Mouse (Mus musculus): ENCODE data around the gene Tmcc3. TPM values are rescaled to one million over a fixed set of nuclear protein-coding genes. Genes with fewer than 3 reads are reported as not detected.
"Not testable (repeated sequence)": the region's sequence is repeated elsewhere in the genome, so short reads cannot be mapped to it uniquely, and the experiment has no call there.

The Tmcc3 gene
- total RNA-seq, 4 experiments from 2014 or later: 12.4 to 22.2 (median 15.1) TPM

DNA sequence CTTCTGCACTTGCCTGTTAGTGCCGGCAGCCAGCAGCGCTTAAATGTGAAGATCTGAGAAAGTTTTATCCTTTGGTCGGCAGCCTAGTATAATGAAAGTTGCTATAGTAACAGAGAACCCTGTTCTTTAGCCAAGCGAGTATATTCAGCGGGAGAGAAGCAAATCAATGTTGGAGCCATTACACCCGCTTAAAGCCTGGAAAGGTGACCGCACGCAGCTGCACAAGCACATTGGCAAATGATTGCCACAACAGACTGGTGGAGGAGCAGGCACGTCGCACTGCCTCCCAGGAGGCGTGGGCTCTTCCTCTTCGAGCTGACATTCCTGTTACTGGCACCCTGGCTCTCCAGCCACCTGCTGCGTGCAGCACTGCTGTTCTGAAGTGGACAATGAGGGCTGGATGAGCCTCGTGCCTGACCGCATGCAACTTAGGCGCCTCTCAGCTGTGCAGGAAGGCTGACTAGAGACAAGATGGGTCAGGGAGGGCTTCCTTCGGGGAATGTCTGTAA lies 273.2 kb downstream of the Tmcc3 start:
- DNase-seq: no peak

DNA sequence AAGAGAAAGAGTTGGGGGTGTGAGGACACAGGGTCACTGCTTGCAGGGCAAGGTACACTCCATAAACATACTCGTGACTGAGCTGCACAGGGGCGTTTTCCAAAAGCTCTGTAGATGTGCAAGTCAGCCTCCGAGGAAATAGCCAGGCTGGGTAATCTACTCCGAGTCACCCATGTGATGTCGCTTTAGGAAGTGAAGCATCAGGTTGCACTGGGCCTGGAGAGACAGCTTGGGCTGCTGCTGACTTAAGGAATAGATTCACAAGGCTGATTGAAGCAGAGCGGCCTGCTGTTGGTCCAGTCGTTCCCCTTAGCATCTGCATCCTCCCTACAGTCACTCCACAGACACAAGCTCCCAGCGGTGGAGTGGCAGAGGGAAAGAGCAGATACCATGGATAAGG lies 274.1 kb downstream of the Tmcc3 start:
- no peak for DNase-seq

DNA sequence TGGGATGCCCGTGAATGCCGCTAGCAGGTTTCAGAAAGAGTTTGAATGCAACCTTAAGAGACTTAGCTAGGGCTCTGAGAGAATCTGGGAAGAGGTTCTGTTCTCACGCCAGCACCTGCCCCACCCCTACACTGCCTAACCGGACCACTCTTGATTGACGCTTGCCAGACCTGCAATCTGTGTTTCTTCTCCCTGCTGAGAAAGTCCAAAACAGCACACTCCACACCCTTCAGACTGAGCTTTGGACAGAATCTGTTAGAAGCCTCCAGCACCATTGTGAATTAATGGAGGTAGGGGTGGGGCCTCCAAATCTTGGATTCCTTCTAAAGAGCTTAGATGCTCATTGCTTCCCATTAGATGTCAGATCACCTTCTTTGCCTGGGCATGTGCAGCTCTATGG lies 277.2 kb downstream of the Tmcc3 start:
- DNase-seq: no peak

DNA sequence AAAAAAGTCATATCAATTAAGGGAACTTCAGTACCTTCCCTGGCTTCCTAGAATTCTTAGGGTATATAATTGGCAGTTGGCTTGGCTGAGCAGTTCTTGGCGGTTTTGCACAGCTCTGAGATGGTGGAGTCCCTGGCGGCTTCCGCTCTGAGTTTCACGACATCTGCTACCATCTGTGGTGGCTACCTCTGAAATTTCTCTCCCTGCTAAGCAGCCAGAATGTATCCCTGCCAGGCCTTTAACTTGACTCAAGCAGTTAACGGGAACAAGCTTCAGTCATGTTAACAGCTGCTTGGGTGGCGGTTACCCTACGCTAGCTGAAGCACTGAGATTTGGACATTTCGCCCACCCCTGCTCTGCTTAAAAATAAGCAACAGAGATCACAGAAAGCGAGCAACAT lies 284.0 kb downstream of the Tmcc3 start:
- no peak for DNase-seq

DNA sequence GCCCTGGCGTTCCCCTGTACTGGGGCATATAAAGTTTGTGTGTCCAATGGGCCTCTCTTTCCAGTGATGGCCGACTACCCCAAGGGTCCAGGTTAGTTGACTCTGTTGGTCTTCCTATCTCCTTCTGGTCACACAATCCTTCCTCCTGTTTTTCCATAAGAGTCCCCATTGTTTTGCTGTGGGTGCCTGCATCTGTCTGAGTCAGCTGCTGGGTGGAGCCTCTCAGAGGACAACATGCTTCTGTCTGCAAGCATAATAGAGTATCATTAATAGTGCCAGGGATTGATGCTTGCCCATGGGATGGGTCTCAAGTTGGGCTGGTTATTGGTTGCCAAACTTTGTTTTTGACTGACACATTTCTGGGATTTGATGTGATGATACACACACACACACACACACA lies 288.1 kb downstream of the Tmcc3 start:
- not testable (repeated sequence) for DNase-seq

DNA sequence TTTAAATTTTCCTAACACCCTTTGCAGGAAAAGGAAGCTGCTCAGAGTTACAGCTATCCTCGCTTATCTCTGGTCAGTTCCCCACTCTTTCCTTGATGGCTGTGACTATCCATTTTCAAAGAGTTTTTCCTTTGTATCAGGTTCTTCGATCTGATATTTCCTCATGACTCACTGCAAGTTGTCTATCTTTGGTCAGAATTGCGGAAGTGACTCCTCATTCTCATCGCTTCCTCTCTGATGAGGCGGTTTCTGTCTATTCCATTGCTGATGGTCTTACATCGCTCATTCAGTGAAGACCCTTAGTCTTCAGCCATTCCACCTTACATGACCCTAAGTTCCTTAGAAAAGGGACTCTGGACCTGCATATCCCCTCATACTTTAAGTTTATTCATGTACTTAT lies 289.3 kb downstream of the Tmcc3 start:
- DNase-seq: no peak

DNA sequence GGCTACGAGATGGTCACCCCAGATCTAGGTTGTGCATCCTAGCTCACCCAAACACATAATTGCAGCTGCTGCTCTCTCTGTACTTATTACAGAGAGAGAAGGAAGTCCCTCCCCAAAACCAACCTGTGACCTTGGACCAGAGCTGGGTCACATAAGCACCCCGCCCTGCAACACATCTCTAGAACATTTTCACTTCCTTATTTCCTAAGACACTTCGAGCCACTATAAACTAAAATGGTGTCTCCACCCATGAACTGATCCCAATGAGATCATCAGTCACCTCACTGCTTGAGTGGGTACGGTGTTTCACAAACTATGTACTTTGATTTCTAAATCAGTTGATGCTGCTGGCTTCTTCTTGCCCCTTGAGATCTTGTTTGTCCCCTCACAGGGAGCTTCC lies 293.7 kb downstream of the Tmcc3 start:
- no peak for DNase-seq

DNA sequence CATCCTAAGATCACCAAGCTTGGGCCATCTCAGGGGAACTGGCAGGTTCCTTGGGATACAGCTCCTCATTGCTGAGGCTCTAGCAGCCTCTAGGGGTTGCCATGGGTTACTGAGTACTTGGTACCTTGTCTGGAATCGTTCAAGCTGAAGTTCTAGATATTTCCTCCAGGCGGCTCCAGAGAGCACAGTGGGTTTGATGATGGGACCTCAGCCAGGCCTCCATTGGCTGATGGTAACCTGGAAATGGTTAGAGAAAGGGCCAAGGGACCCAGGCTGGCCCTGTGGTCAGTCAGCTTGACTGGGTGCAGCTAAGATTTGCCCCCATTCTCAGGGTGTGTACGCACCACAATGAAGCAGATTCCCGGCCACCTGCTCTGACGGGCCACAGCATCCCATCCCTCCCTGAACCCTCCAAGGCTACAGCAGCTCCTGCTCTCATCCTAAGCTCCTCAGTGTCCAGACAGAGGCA lies 297.6 kb downstream of the Tmcc3 start:
- peak; percentile 51 for DNase-seq

DNA sequence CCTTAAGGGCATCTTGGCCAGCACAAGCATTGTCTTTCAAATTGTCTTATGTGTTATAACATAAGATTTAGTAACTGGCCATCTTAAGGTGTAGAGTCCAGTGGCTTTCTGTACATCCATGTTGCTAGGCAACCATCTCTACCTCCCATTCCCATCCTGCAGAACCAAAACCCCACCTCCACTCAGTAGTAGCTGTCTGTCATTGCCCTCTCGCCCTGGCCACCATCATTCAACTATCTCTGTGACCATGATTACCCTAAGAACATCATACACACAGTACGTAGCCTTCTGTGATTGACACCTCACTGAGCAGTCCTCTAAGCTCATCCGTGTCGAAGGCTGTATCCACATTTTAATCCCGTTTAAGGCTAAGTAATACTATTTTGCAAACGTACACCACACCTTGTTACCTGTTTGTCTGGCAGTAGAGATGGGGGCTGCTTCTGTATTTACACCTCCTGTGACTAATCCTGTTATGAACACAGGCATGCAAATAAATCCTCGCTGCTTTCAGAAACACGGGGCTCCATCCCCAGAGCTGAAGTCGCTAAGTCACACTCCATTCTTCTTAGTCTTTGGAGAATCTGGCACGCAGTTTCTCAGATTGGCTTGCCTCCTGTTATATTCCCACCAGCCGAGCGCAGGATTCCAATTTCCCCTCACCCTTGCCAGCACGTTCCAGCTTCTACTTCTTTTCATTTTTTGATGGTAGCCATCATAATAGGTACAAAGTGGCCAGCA lies 299.6 kb downstream of the Tmcc3 start:
- DNase-seq: no peak

DNA sequence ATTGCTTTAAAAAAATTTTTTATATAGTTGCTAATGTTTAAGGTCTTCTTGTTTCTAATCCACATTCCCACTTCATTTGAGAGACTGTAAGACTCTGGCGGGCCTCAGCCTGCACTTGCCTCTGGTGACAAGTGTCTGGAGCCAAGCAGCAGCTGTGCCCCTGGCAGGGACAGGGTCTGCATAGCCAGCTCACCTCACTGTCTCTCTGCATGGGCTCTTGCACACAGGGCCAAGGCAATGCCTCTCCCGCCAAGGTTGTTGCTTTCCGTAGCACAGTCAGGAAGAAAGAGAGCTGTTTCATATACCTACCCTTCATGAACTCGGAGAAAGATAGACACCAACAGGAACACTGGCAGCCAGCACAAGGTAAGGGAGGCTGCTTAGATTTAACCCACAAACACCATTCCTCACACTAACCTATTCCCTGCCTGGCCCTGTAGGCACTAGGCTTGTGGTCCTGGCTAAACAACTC lies 300.3 kb downstream of the Tmcc3 start:
- no peak for DNase-seq

DNA sequence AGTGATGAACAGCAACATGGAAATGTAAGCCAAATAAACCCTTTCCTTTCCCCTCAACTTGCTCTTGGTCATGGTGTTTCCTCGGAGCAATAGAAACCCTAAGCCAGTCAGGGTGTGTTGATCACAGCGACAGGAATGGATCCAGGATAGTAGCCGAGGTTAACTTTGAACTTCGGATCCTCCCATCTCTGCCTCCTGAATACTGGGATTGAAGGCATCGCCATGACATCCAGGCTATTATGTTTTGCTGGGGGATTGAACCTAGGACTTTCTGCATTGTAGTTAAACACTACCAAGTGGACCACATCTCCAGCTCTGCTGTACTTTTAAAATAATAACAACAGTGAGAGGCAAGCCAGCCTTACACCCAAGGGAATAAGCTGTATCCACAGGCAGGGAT lies 307.8 kb downstream of the Tmcc3 start:
- no peak for DNase-seq

DNA sequence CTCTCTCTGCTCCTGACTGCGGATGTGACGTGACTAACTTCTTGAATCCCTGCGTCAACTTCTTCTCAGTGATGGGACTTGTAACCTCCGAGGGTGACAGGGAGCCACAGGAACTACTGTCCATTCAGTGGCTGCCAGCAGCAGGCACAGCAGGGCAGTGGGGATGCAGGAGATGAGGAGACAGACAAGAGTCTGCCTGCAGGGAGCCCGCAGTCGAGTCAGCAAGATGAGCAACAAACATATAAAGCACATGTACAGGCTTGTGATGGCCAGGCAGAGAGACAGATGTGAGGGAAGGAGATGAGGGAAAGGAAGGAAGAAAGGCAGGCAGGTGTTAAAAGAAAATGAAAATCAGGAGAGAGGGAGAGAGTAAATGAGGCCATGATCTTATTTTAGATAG lies 308.8 kb downstream of the Tmcc3 start:
- no peak for DNase-seq

DNA sequence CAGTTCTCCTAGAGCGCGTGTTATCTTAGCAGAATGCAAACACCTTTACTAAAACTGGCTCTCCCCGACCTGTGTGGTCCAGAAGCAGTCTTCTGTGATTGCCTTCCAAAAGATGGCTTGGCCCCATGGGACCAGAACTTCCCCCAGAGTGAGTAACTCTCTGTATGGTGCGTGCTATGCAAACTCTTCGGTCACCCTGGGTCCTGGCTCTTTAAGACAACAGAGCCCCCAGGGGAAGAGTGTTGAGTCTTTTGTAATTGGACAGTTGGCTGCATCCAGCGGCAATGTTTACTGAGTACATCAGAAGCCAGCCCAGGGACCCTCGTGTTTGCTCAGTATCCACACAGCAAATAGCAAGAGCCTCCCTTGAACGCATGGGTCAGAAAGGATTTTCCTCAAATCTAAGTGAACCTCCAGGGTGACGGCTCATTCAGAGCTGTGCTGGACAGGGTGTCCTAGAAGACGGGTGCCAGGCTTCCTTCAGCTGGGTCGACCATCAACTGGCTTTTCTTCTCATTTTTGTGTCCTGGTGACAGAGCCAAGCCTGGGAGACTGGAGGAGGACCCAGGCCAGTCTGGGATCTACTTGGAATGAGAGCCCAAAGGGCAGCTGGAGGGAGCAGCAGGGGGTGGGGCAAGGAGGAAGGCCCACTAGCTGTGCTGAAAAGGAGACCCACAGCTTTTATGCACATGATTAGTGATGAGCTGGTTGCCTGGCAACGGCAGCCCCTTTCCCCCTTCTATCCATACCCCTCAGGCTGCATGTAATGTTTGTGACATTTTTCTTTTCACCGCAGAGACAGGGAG lies 309.9 kb downstream of the Tmcc3 start:
- no peak for DNase-seq

DNA sequence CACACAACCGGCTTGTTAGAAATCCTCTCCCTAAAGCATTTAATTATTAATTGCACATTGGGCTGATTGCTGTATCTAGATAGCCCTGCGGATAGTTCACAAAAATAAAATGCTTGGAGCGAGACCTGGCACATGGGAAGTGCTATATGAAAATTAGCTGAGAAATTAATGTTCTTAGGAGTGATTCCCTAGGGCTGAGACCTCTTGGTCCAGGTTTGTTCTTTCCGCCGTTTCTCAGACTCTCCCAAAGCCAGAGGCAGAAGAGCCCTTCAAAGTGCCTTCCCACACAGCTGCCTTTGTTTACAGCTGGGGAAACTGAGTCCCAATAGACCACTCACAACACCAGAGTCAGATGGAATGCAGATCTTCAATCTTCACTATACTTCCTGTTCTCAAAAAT lies 310.5 kb downstream of the Tmcc3 start:
- DNase-seq: no peak

DNA sequence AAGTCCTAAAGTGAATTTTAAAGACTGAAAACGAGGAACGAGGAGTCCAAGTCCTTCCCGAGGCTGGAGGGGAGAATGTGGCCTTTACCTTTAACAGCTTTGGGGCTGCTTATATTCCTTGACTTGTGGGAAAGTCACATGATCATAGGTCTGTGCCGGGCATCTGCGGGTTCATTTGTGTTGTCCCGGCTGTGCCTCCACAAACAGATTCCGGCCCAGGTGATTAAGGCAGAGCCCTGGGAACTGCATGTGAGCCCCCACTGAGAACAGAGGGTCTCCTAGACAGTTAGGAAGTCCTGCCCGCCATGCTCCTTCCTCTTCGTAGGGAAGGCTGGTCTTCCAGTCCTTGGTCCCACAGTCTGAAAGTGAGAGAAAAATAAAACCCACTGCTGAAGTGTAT lies 311.1 kb downstream of the Tmcc3 start:
- no peak for DNase-seq

DNA sequence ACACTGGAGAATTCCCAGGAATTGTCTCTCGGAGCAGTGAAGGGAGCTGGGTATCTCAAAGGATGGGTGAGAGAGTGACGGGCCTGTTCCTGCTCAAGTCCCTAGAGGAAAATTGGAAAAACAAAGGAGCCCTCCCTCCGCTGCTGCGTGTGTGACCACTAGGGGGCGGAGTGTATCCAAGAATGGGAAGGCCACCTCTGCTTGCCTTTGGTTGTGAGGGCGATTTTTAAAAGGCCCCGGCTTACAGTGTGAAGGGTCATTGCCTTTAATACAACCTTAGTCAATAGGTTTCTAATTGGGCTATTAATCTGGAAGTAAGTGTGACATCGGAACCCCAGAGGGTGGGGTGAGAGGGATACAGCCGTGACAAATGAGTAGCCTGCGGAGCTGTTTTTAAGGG lies 311.9 kb downstream of the Tmcc3 start:
- DNase-seq: peak; percentile 57

DNA sequence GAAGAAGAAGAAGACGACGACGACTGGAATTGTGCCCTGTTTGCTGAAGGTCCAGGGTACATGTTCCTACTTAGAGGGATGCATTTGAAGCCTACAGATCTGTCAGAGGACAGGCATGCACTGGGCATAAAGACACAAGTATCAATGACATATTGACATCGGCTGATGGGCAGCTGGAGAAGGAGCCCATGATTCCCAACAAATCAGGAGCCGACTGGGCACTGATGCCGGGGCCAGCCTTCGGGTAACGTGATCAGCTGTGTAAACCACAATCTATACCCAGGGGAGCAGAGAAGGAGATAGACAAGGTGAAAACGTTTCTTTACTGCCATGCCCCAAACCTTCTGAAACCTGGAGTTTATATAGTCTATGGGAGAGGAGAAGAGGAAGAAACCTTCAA lies 313.3 kb downstream of the Tmcc3 start:
- no peak for DNase-seq

DNA sequence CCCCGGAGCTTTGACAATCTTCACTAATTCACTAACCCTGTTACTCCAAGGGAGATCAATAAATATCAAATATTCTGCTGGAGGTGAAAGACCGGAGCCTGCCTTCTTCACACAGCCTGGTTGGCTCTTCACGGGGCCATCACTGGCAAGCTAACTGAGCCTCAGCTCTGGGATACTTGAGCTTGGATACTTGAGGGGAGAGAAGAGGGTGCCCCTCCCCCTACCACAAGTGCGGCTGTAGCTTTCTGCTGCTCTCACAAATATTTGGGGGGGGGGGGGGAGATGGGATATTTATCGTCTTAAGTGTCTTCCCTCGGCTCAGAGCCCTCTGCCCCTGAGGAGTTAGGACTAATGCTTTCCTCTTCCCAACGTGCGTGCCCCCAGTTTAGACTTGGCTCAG lies 313.9 kb downstream of the Tmcc3 start:
- no peak for DNase-seq

DNA sequence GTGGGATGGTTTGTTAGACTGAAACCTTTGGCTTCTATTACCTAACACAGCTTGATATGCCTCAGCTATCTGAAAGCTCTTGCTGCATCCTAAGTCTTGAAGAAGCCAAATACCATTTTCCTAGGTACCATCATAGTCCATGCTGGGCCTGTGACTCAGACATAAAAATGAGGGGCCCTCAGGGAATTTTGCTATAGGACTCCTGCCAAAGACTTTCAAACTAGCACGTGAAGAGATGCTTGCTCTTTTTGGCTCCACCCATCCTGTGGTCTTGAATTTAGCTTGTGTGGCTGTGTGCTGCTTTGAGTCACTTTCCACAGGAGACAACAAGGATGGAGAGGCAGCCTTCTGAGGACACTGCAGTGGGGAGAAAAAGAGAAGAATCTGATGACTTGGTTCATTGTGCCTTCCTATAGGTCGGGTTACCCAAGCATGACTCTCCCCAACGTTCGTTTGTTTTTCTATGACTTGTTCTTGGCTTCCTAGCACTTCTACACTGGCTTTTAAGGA lies 319.1 kb downstream of the Tmcc3 start:
- DNase-seq: no peak

DNA sequence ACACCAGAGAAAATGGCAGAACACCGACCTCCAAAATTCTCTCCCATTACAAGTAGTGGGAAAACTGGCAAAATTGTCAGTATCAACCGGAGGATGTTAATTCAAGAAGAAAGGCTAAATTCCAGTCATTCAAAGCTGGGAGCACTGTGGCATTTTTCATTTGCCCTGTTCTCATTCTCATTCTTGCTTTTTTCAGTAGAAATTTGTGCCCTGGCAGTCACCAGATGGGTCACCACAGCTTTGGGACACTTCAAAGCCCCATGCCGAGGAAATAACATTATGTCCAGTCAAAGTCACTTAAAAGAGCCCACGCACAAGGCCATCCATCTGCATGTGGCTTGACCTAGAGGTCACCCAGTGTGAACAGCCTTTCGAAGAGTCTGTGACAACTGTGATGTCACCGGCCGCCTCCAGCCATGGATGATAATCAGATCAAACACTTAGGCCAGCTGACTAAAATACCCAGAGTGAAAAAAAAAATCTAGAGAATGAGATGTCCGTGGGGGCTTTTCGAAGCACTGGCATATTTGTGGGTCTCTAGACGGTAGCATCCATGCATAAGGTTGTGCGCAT lies 319.9 kb downstream of the Tmcc3 start:
- no peak for DNase-seq

DNA sequence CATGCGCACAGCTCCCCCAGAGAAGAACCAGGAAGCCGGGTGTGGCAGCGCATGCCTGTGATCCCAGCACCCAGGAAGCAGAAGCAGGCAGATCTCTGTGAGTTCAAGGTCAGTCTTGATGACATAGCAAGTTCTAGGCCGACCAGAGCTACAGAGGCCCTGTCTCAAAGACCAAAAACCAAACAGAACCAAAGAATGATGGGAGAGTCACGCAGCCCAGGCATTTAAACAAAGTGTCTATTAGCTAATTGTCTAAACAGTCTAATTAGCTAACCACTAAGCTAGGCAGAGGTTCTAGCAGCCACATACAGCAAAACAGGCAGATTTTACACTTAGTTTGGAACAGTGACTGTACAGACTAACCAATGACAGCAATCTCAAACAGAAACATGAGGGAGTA lies 320.5 kb downstream of the Tmcc3 start:
- no peak for DNase-seq

DNA sequence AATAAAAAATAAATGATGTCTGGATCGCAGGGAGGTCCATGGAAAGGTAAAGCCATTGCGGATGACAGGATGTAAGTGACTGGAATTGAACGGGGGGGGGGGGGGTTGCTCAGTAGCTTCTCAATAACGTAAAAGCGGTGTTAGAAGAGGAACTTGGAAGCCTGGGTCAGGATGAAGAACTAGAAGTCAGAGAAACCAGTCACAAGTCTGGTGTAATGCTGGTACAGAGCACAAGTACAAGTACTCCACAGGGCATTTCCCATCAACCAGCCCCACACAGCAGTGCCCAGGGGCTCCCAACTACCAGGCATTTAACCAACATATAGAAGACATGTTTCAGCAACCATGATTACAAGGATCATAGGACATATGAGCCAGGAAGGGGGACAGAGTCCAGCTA lies 326.9 kb downstream of the Tmcc3 start:
- no peak for DNase-seq

DNA sequence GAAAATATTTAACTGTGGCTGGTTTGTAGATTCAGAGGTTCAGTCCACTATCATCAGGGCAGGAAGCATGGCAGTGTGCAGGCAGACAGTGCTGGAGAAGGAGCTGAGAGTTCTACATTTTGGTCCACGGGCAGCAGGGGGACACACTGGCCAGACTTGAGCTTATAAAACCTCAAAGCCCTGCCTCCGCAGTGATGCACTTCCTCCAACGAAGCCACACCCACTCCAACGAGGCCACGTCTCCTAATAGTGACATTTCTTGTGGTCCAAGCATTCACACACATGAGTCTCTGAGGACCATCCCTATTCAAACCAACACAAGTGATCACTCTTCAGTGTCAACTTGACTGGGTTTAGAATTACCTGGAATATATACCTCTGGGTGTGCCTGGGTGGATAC lies 327.5 kb downstream of the Tmcc3 start:
- no peak for DNase-seq

All from adrenal gland, adult 8-10 months (tissue).